Mouse (Mus musculus) cerebellum, adult 2 months (tissue): Measurements from ENCODE around the gene Ucp1.

Experiments
- CTCF ChIP-seq: fragments of 200-500 bp; IDR thresholded peaks from 2 replicates; pipeline ENCODE4 v1.5.1; 2011; ENCODE audit warnings: low read depth, mild to moderate bottlenecking, control low read depth, low read length, moderate library complexity, borderline replicate concordance; ENCODE audit not compliant: insufficient read depth
- POLR2A ChIP-seq: fragments of 200-500 bp; IDR thresholded peaks from 2 replicates; pipeline ENCODE4 v1.6.1; 2011; ENCODE audit warnings: low read length, control low read depth, borderline replicate concordance; ENCODE audit not compliant: insufficient read depth

DNA sequence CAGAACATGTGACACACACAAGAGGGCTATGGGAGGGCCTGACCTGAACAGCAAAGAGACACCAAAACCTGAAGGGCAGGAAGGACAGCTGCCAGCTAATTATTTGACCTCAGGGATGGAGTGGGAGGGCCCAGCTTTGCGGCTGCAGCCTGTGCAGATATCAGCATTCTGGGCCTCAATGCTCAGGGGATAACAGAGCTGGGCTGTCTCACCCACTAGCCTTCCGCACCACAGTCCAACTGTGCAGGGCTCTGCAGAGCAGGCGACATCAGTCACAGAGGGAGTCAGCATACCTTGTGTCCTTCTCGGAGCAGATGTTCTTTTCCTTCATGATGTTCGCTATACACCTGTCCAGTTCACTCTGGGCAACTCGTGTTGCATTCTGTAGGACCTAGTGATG is 32.2 kb downstream of the Ucp1 start:
- TF ChIP-seq POLR2A (no peak), CTCF (no peak)
